Mouse (Mus musculus): Measurements from ENCODE around the gene Wiz. TPM values are rescaled to one million over a fixed set of nuclear protein-coding genes. Genes with fewer than 3 reads are reported as not detected.
A peak's percentile ranks its signal among the peaks of the same experiment; 100 is the strongest.

The Wiz gene
- total RNA-seq, 4 experiments from 2014 or later = 13.5 to 14.1 (median 13.6) TPM

DNA sequence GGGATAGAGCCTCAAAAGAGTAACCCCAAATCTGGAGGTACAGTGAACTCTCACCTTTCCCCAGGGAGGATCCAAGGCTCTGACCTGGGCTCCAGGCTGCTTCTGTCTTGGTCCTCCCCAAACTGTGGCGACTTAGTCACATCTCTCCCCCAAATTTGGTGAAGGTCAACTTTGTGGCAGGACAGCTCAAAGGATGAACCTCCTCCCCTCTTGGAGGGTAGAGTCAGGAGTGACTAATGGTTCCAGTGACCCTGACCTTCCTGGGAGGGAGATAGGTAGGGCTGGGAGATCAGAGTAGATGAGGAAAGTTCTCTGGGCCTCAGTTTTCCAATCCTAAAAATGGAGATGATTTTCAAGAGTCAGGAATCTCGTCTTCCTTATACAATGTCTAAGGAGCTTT is 10.5 kb downstream of the Wiz start:
- no peak for DNase-seq (ENCODE audit: low spot score in 2 of 2)

GRCm38 (mm10) chr17:32377137-32377536 is 12.1 kb downstream of the Wiz start:
- no peak for DNase-seq (ENCODE audit: low spot score in 2 of 2)

GRCm38 (mm10) chr17:32376475-32376874 is 12.8 kb downstream of the Wiz start:
- no peak for DNase-seq (ENCODE audit: low spot score in 2 of 2)

DNA sequence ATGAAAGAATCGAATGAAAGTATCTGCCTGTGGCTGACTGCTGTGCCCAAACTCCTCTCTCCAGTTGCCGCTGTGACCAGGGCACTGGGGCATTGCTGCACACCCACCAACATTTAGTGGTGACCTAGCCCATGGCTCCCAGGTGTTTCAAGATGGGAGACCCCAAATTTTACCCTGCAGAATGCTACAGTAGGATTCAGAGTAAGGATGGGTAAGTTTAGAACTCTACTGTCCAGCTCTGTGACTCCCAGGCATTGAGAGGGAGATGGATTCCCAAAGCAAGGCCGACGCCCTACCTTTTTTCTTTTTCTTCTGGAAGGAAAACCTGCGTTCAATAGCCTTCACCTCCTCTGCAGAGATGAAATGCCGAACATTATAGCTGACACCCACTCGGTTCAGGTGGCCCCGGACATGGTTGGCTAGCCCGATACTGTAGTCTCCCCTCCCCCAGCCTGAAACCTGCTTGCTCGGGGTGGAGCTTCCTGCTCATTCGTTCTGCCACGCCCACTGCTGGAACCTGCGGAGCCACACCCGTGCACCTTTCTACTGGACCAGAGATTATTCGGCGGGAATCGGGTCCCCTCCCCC is 20.2 kb downstream of the Wiz start:
- peak in 1 of 2 experiments; percentile 1 for DNase-seq (ENCODE audit: low spot score in 2 of 2)

- no peak for DNase-seq (ENCODE audit: low spot score in 2 of 2)
These were observed 21.5 kb downstream of the Wiz start for GRCm38 (mm10) chr17:32367706-32368105.

- no peak for DNase-seq (ENCODE audit: low spot score in 2 of 2)
These were observed 23.9 kb downstream of the Wiz start for GRCm38 (mm10) chr17:32365296-32365695.

- DNase-seq (ENCODE audit: low spot score in 2 of 2) = no peak
These were observed 24.4 kb downstream of the Wiz start for GRCm38 (mm10) chr17:32364850-32365249.

- peak; percentile 87 to 89 for DNase-seq (ENCODE audit: low spot score in 2 of 2)
These were observed 24.9 kb downstream of the Wiz start for GRCm38 (mm10) chr17:32364331-32364730.

DNA sequence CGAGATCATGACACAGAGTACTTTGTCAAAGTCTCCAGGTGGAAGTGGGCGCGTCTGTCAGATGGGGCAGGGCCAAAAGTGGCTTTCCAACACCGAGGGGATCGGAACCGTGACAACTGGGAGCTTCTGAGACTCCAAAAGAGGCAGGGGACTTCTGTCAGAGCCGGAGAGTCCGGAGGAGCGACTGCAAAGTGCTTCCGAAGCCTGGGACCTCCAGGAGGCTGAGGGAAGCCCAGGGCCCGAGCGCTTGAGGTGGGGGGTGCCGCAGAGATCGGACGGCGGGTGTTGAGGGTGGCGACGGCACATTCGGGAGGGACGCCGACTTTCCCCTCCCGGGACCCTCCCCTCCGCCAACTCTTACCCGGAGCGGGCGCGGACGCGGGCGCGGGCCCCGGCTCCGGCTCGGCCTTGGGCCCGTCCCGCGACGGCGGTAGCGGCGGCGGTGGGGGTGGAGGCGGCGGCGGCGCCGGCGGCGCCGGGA is 25.4 kb downstream of the Wiz start:
- DNase-seq (ENCODE audit: low spot score in 2 of 2) = no peak

- DNase-seq (ENCODE audit: low spot score in 2 of 2) = no peak
These were observed 26.6 kb downstream of the Wiz start for GRCm38 (mm10) chr17:32362686-32363085.

DNA sequence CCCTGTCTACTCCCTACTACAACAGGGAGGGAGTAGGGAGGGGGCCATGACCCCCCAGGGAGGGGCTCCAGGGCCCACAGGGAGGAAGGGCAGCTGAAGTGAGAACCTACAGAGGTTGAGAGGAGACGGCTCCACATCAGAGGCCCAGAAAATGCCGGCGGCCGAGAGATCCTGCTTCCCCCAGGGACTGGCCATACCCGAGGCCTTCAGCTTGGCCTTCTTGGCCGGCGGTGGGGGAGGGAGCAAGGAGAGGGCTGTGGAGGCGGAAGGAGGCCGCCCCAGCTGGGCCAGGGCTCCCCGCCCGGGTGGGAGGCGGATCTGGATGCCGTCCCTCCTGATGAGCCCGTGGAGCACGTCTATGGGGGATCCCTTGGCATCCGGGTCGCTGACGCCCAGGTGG is 29.3 kb downstream of the Wiz start:
- no peak for DNase-seq (ENCODE audit: low spot score in 2 of 2)

GRCm38 (mm10) chr17:32358943-32359340 is 30.3 kb downstream of the Wiz start:
- no peak for DNase-seq (ENCODE audit: low spot score in 2 of 2)

- DNase-seq (ENCODE audit: low spot score in 2 of 2) = no peak
These were observed 30.9 kb downstream of the Wiz start for GRCm38 (mm10) chr17:32358192-32358942.

- no peak for DNase-seq (ENCODE audit: low spot score in 2 of 2)
These were observed 32.2 kb downstream of the Wiz start for GRCm38 (mm10) chr17:32356766-32357760.

GRCm38 (mm10) chr17:32356281-32356680 is 33.0 kb downstream of the Wiz start:
- no peak for DNase-seq (ENCODE audit: low spot score in 2 of 2)

- no peak for DNase-seq (ENCODE audit: low spot score in 2 of 2)
These were observed 34.2 kb downstream of the Wiz start for GRCm38 (mm10) chr17:32355031-32355430.

DNA sequence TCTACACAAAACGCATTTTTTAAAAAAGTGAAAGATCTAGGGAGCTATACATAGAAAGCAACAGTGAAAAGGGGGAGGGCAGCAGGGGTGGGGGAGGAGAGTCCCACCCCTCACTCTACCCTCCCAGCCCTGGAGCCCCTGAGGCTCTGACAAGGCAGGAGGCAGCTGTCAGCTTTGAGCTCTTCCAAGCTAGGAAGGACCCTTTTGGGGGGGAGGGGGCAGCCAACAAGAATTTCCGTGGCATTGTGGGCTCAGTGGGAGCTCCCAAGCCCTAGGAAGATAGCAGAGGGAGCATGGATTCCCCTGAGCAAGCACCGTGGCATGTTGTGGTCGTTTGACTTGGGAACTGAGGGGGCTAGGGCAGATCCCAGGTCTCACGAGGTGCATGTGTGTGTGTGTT is 35.0 kb downstream of the Wiz start:
- DNase-seq (ENCODE audit: low spot score in 2 of 2) = no peak

GRCm38 (mm10) chr17:32353696-32354095 is 35.5 kb downstream of the Wiz start:
- DNase-seq (ENCODE audit: low spot score in 2 of 2) = peak; percentile 65 to 81

DNA sequence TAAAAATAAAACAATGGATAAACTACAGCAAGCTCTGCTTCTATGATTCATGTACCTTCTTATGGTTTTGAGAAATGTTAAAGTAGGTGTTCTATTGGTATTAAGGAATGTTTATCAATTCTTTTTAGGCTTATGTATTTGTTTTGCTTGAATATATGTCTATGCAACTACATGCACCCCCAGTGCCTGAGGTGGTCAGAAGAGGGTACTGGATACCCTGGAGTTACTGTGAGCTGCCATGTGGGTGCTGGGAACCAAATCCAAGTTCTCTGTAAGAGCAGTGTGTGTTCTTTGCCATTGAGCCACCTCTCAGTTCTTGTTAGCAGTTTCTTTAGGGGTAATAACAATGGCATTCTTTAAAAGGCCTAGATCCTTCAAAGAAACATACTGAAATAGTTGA is 37.5 kb downstream of the Wiz start:
- DNase-seq (ENCODE audit: low spot score in 2 of 2) = no peak

DNA sequence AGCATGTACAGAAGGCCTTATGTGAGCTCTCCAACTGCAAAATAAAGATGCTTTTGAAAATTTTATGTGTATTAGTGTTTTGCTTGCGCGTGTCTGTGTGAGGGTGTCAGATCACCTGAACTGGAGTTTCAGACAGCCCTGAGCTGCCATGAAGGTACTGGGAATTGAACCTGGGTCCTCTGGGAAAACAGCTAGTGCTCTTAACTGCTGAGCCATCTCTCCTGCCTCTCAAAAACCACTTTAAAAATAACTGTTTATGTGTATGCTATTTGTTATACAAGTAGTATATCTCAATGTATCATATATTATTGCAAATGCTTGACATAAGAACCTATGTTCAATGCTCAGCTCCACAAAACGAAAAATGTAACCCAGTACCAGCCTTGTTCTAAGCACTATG is 38.0 kb downstream of the Wiz start:
- DNase-seq (ENCODE audit: low spot score in 2 of 2) = no peak

GRCm38 (mm10) chr17:32350382-32350983 is 38.8 kb downstream of the Wiz start, which contains the start of gene Akap8l:
TSS of gene Akap8l (minus strand) at chr17:32350607.
- DNase-seq (ENCODE audit: low spot score in 2 of 2) = peak; percentile 97
